Mouse (Mus musculus): ENCODE measurements around the gene Lrrfip1. TPM values are rescaled to one million over a fixed set of nuclear protein-coding genes. Genes with fewer than 3 reads are reported as not detected.

Lrrfip1 gene
- polyA plus RNA-seq, 1 experiment from 2014 or later = 54.3 TPM

GRCm38 (mm10) chr1:90980638-90981330 is 17.8 kb upstream of the Lrrfip1 start:
- Histone ChIP-seq H3K27ac (ENCODE audit: low read length) (no peak overlapping the region), H3K36me3 (ENCODE audit: control insufficient read depth, insufficient read depth, low read length) (no peaks in the 10 kb centered on the region), H3K4me1 (ENCODE audit: control insufficient read depth, insufficient read depth, low read length) (no peaks in the 10 kb centered on the region), H3K4me2 (replicated peaks; ENCODE audit: low read depth, low read length) (no peak overlapping the region), H3K9ac (replicated peaks; ENCODE audit: low read depth, low read length) (no peak overlapping the region), H3K27me3 (ENCODE audit: control insufficient read depth, insufficient read depth, low read length) (no peaks in the 10 kb centered on the region), H3K4me3 (ENCODE audit: low read depth, low read length) (no peak overlapping the region), H3K9me3 (ENCODE audit: control insufficient read depth, low read depth, low read length) (no peaks in the 10 kb centered on the region)
- ATAC-seq (ENCODE audit: insufficient number of reproducible peaks, insufficient read depth, low FRiP score, low read depth) = no peak
- 61% methylated on average over 10 of the region's 10 CpGs for WGBS

GRCm38 (mm10) chr1:90981346-90981745 is 17.2 kb upstream of the Lrrfip1 start:
- WGBS = 77% methylated on average over 3 of the region's 3 CpGs
- no peak overlapping the region for H3K27ac ChIP-seq (ENCODE audit: low read length)

GRCm38 (mm10) chr1:90995916-90996315 is 2.6 kb upstream of the Lrrfip1 start:
- Histone ChIP-seq H3K36me3 (ENCODE audit: control insufficient read depth, insufficient read depth, low read length) (no peaks in the 10 kb centered on the region), H3K4me3 (ENCODE audit: low read depth, low read length) (no peak overlapping the region), H3K4me2 (replicated peaks; ENCODE audit: low read depth, low read length) (no peak overlapping the region), H3K9ac (replicated peaks; ENCODE audit: low read depth, low read length) (no peak overlapping the region), H3K9me3 (ENCODE audit: control insufficient read depth, low read depth, low read length) (no peaks in the 10 kb centered on the region), H3K4me1 (ENCODE audit: control insufficient read depth, insufficient read depth, low read length) (peaks cover 12% of the 10 kb centered on the region), H3K27ac (ENCODE audit: low read length) (no peak overlapping the region), H3K27me3 (ENCODE audit: control insufficient read depth, insufficient read depth, low read length) (no peaks in the 10 kb centered on the region)
- no peak for ATAC-seq (ENCODE audit: insufficient number of reproducible peaks, insufficient read depth, low FRiP score, low read depth)
- 91% methylated on average over 1 of the region's 1 CpGs for WGBS

More at GRCm38 (mm10) chr1:90981346-90981745, 17.2 kb upstream of the Lrrfip1 start:
- Histone ChIP-seq H3K27me3 (ENCODE audit: control insufficient read depth, insufficient read depth, low read length) (no peaks in the 10 kb centered on the region), H3K4me2 (replicated peaks; ENCODE audit: low read depth, low read length) (no peak overlapping the region), H3K36me3 (ENCODE audit: control insufficient read depth, insufficient read depth, low read length) (no peaks in the 10 kb centered on the region), H3K9ac (replicated peaks; ENCODE audit: low read depth, low read length) (no peak overlapping the region), H3K4me3 (ENCODE audit: low read depth, low read length) (no peak overlapping the region), H3K9me3 (ENCODE audit: control insufficient read depth, low read depth, low read length) (no peaks in the 10 kb centered on the region), H3K4me1 (ENCODE audit: control insufficient read depth, insufficient read depth, low read length) (no peaks in the 10 kb centered on the region)
- no peak for ATAC-seq (ENCODE audit: insufficient number of reproducible peaks, insufficient read depth, low FRiP score, low read depth)

- Histone ChIP-seq H3K4me3 (ENCODE audit: low read depth, low read length) (no peak overlapping the region), H3K4me1 (ENCODE audit: control insufficient read depth, insufficient read depth, low read length) (peaks cover 12% of the 10 kb centered on the region), H3K27me3 (ENCODE audit: control insufficient read depth, insufficient read depth, low read length) (no peaks in the 10 kb centered on the region), H3K36me3 (ENCODE audit: control insufficient read depth, insufficient read depth, low read length) (no peaks in the 10 kb centered on the region), H3K27ac (ENCODE audit: low read length) (no peak overlapping the region), H3K4me2 (replicated peaks; ENCODE audit: low read depth, low read length) (no peak overlapping the region), H3K9ac (replicated peaks; ENCODE audit: low read depth, low read length) (no peak overlapping the region), H3K9me3 (ENCODE audit: control insufficient read depth, low read depth, low read length) (no peaks in the 10 kb centered on the region)
- 51% methylated on average over 4 of the region's 4 CpGs for WGBS
- no peak for ATAC-seq (ENCODE audit: insufficient number of reproducible peaks, insufficient read depth, low FRiP score, low read depth)
These were observed 1.4 kb upstream of the Lrrfip1 start for GRCm38 (mm10) chr1:90997136-90997535.

- H3K9ac ChIP-seq (replicated peaks; ENCODE audit: low read depth, low read length) = no peak overlapping the region
- peaks cover 12% of the 10 kb centered on the region for H3K4me1 ChIP-seq (ENCODE audit: control insufficient read depth, insufficient read depth, low read length)
- WGBS = 85% methylated on average over 5 of the region's 5 CpGs
- no peak overlapping the region; the same call in 1 of the 2 replicates for H3K4me3 ChIP-seq (ENCODE audit: low read depth, low read length)
- no peaks in the 10 kb centered on the region for H3K36me3 ChIP-seq (ENCODE audit: control insufficient read depth, insufficient read depth, low read length)
- no peaks in the 10 kb centered on the region for H3K9me3 ChIP-seq (ENCODE audit: control insufficient read depth, low read depth, low read length)
- no peak overlapping the region; the same call in 1 of the 2 replicates for H3K4me2 ChIP-seq (replicated peaks; ENCODE audit: low read depth, low read length)
- no peaks in the 10 kb centered on the region for H3K27me3 ChIP-seq (ENCODE audit: control insufficient read depth, insufficient read depth, low read length)
- no peak for ATAC-seq (ENCODE audit: insufficient number of reproducible peaks, insufficient read depth, low FRiP score, low read depth)
- no peak overlapping the region for H3K27ac ChIP-seq (ENCODE audit: low read length)
These were observed 896 bp upstream of the Lrrfip1 start for GRCm38 (mm10) chr1:90997641-90998040.

- WGBS = 2% methylated on average over 41 of the region's 41 CpGs
- peak overlapping the region; percentile 74 for H3K4me3 ChIP-seq (ENCODE audit: low read depth, low read length)
- peak; percentile 51; the same call in 1 of the 2 replicates for ATAC-seq (ENCODE audit: insufficient number of reproducible peaks, insufficient read depth, low FRiP score, low read depth)
- H3K9me3 ChIP-seq (ENCODE audit: control insufficient read depth, low read depth, low read length) = no peaks in the 10 kb centered on the region
- H3K27ac ChIP-seq (ENCODE audit: low read length) = no peak overlapping the region
- peaks cover 12% of the 10 kb centered on the region for H3K4me1 ChIP-seq (ENCODE audit: control insufficient read depth, insufficient read depth, low read length)
- peak overlapping the region; percentile 98 for H3K4me2 ChIP-seq (replicated peaks; ENCODE audit: low read depth, low read length)
- peak overlapping the region; percentile 71 for H3K9ac ChIP-seq (replicated peaks; ENCODE audit: low read depth, low read length)
- no peaks in the 10 kb centered on the region for H3K27me3 ChIP-seq (ENCODE audit: control insufficient read depth, insufficient read depth, low read length)
- H3K36me3 ChIP-seq (ENCODE audit: control insufficient read depth, insufficient read depth, low read length) = no peaks in the 10 kb centered on the region
These were observed 514 bp downstream of the Lrrfip1 start for GRCm38 (mm10) chr1:90998891-90999611.

GRCm38 (mm10) chr1:90999911-91000601 is 1.5 kb downstream of the Lrrfip1 start:
- Histone ChIP-seq H3K9ac (replicated peaks; ENCODE audit: low read depth, low read length) (no peak overlapping the region), H3K27ac (ENCODE audit: low read length) (no peak overlapping the region), H3K4me3 (ENCODE audit: low read depth, low read length) (peak overlapping the region; percentile 74; the same call in 1 of the 2 replicates), H3K36me3 (ENCODE audit: control insufficient read depth, insufficient read depth, low read length) (no peaks in the 10 kb centered on the region), H3K27me3 (ENCODE audit: control insufficient read depth, insufficient read depth, low read length) (no peaks in the 10 kb centered on the region), H3K4me1 (ENCODE audit: control insufficient read depth, insufficient read depth, low read length) (peaks cover 12% of the 10 kb centered on the region), H3K4me2 (replicated peaks; ENCODE audit: low read depth, low read length) (peak overlapping the region; percentile 98), H3K9me3 (ENCODE audit: control insufficient read depth, low read depth, low read length) (no peaks in the 10 kb centered on the region)
- ATAC-seq (ENCODE audit: insufficient number of reproducible peaks, insufficient read depth, low FRiP score, low read depth) = no peak
- WGBS = 64% methylated on average over 10 of the region's 10 CpGs

GRCm38 (mm10) chr1:91001101-91001500 is 2.6 kb downstream of the Lrrfip1 start:
- H3K36me3 ChIP-seq (ENCODE audit: control insufficient read depth, insufficient read depth, low read length) = no peaks in the 10 kb centered on the region
- no peaks in the 10 kb centered on the region for H3K27me3 ChIP-seq (ENCODE audit: control insufficient read depth, insufficient read depth, low read length)
- H3K4me1 ChIP-seq (ENCODE audit: control insufficient read depth, insufficient read depth, low read length) = peaks cover 12% of the 10 kb centered on the region
- H3K27ac ChIP-seq (ENCODE audit: low read length) = no peak overlapping the region
- H3K9ac ChIP-seq (replicated peaks; ENCODE audit: low read depth, low read length) = no peak overlapping the region
- no peak overlapping the region for H3K4me2 ChIP-seq (replicated peaks; ENCODE audit: low read depth, low read length)
- no peak overlapping the region for H3K4me3 ChIP-seq (ENCODE audit: low read depth, low read length)
- WGBS = 83% methylated on average over 3 of the region's 3 CpGs
- no peak for ATAC-seq (ENCODE audit: insufficient number of reproducible peaks, insufficient read depth, low FRiP score, low read depth)
- H3K9me3 ChIP-seq (ENCODE audit: control insufficient read depth, low read depth, low read length) = no peaks in the 10 kb centered on the region

Data from stomach, embryonic 14.5 days (tissue).